Mouse (Mus musculus): ENCODE results near the gene Cpt2. TPM values are rescaled to one million over a fixed set of nuclear protein-coding genes. Genes with fewer than 3 reads are reported as not detected.

Cpt2 gene
- total RNA-seq, 2 experiments from 2014 or later, result 4.8 to 5.9 TPM

Other genes with a start within 250 kb of the Cpt2 start
- 1 to 10 TPM; 3.4 to 3.6 TPM for gene Dmrtb1, start 239.4 kb downstream of the Cpt2 start, total RNA-seq (2021)
- gene Lrp8, start 121.3 kb downstream of the Cpt2 start, total RNA-seq (2021), result 100 to 1,000 TPM; 207 to 215 TPM
- 10 to 100 TPM; 64.4 to 68.6 TPM for gene Magoh, start 43.9 kb downstream of the Cpt2 start, total RNA-seq (2021)
- gene 0610037L13Rik, start 33.8 kb downstream of the Cpt2 start, total RNA-seq (2021), result 10 to 100 TPM; 53.0 to 57.5 TPM
- gene Slc1a7, start 44.7 kb upstream of the Cpt2 start, total RNA-seq (2021), result not detected
- 1 to 10 TPM; 5.7 to 9.5 TPM for gene Podn, start 172.8 kb upstream of the Cpt2 start, total RNA-seq (2021)
- 10 to 100 TPM; 73.0 to 79.8 TPM for gene Scp2, start 221.4 kb upstream of the Cpt2 start, total RNA-seq (2021)
- gene Echdc2, start 241.8 kb upstream of the Cpt2 start, total RNA-seq (2021), result 10 to 100 TPM; 10.8 to 15.0 TPM

Data from left cerebral cortex, postnatal 4 days (tissue).